Mouse (Mus musculus): Measurements from ENCODE around the gene Man1c1. TPM values are rescaled to one million over a fixed set of nuclear protein-coding genes. Genes with fewer than 3 reads are reported as not detected.

Man1c1 gene
- polyA plus RNA-seq, 1 experiment from 2014 or later, result 8.3 TPM

DNA sequence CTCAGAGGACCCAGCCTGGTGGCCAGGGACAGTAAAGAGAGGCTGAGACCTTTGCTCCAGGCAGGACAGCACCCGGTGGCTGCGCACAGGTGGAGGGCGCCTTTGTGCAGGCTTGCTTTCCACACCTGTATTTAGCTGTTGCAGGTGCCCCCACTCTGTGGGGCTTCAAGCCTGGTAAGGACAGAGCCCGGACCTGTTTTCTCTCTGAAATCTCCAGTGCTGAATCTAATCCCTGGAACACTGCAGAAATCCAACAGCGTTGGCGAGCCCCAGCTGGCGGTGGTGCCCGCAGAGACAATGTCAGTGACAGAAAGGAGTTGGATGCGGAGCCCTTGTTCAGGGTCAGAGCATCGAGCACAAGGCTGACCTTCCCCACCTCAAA is 84.6 kb downstream of the Man1c1 start:
- no peak for DNase-seq (ENCODE audit: low spot score)
- Histone ChIP-seq H3K9me3 (no peaks in the 10 kb centered on the region), H3K27ac (no peak overlapping the region), H3K4me1 (peaks cover 42% of the 10 kb centered on the region), H3K27me3 (ENCODE audit: insufficient read depth, poor library complexity, severe bottlenecking) (no peaks in the 10 kb centered on the region), H3K4me3 (no peak overlapping the region), H3K36me3 (no peaks in the 10 kb centered on the region)
- 86% methylated on average over 10 of the region's 10 CpGs for WGBS

DNA sequence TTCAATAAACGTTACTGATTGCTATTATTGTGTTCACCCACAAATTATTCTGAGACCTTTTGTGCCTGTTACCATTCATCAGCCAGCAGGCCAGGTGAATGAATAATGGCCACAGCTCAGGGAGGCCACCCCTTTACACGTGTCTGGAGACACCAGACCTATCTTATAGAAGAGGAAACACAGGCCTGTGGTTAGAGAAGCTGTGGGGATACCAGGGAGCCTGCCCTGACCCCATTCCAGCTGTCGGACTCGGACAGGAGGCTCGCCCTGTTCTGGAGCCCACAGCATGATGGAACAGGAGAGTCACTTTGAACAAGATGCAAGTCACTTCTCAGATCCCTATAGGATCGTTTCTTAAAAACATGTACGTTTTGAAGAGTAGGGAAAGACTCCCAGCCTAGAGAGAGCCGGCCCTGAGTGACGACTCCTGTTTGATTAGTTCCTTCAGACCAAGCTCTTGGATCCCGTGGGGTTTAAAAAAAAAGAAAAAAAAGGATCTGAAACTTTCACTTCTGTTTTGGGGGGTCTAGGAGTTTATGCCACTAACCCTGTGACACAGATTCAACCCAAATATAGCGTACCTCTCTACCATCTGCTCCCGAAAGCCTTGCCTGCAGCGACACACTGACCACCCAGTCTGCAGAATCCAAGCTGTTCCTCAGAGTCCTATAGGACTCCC is 85.1 kb downstream of the Man1c1 start:
- DNase-seq (ENCODE audit: low spot score), result no peak
- H3K4me3 ChIP-seq, result no peak overlapping the region
- H3K9me3 ChIP-seq, result no peaks in the 10 kb centered on the region
- 87% methylated on average over 13 of the region's 13 CpGs for WGBS
- H3K36me3 ChIP-seq, result no peaks in the 10 kb centered on the region
- peaks cover 41% of the 10 kb centered on the region for H3K4me1 ChIP-seq
- no peaks in the 10 kb centered on the region for H3K27me3 ChIP-seq (ENCODE audit: insufficient read depth, poor library complexity, severe bottlenecking)
- H3K27ac ChIP-seq, result no peak overlapping the region

GRCm38 (mm10) chr4:134617779-134618178 is 86.3 kb downstream of the Man1c1 start:
- Histone ChIP-seq H3K27ac (peak overlapping the region; percentile 37; the same call in 1 of the 2 replicates), H3K4me3 (no peak overlapping the region), H3K9me3 (no peaks in the 10 kb centered on the region), H3K4me1 (peaks cover 37% of the 10 kb centered on the region), H3K36me3 (no peaks in the 10 kb centered on the region), H3K27me3 (ENCODE audit: insufficient read depth, poor library complexity, severe bottlenecking) (no peaks in the 10 kb centered on the region)
- WGBS, result 77% methylated on average over 4 of the region's 4 CpGs
- DNase-seq (ENCODE audit: low spot score), result no peak

DNA sequence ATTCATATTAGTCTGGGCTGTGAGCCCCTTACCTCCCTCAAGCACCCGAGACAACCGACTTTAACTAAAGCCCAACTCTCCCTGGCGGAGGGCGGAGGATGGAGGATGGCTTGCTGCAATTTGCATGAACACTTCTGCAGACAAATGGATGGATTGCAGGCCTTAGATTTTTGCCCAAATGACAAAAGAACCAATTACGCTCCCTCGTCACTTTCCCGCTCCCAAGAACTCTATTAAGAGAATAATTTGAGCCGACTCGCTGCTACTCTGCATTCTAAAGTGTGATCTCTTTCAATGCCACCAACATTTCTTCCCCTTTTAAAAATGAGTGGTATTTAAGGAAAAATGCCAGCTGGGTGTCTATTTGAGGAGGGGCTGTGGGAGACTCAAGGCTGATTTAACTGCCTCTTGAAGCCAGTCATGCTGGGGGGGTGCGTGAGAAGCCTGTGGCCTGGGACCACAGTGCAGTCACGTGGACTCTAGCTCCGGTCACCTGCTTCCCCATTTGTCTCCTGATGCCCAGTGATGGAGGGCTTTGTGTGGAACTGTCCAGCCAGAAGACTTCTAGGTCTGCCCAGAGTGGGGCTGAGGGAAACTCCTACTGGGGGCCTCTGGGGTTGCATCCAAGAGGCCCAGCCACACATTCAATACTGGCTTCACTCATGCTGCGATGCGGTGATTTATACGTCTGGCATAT is 88.0 kb downstream of the Man1c1 start:
- Histone ChIP-seq H3K36me3 (no peaks in the 10 kb centered on the region), H3K27me3 (ENCODE audit: insufficient read depth, poor library complexity, severe bottlenecking) (no peaks in the 10 kb centered on the region), H3K27ac (no peak overlapping the region), H3K4me1 (peaks cover 51% of the 10 kb centered on the region), H3K4me3 (no peak overlapping the region), H3K9me3 (no peaks in the 10 kb centered on the region)
- no peak for DNase-seq (ENCODE audit: low spot score)
- 87% methylated on average over 15 of the region's 15 CpGs for WGBS

DNA sequence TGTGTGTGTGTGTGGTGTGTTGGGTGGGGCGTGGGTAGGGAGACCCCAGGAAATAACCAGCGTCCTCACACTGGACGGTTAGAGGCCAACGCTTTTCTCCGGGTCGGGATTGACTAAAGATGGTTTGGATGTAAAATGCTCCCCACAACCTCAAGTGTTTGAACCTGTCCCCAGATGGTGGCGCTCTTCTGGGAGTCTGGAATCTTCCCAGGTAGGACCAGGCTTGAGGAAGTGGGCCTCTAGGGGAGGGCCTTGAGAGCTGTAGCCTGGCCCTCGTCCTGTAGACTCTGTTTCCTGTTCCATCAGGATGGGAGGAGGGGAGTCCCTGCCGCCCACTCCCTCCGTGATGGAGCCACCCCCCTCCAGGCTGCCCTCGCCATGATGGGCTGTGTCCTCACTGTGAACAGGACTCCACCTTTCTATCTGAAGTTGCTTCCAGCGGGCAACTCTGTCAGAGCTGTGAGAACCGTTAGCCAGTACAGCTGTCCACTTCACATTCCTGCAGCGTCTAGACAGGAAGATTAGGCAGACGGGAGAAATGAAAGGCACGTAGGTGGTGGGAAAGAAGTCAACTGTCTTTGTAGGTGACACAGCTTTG is 91.9 kb downstream of the Man1c1 start:
- peak overlapping the region; percentile 20; the same call in 1 of the 2 replicates for H3K4me3 ChIP-seq
- WGBS, result 41% methylated on average over 16 of the region's 16 CpGs

GRCm38 (mm10) chr4:134610616-134611015 is 93.5 kb downstream of the Man1c1 start:
- no peaks in the 10 kb centered on the region for H3K9me3 ChIP-seq
- peak overlapping the region; percentile 81; the same call in 1 of the 2 replicates for H3K27ac ChIP-seq
- no peak overlapping the region for H3K4me3 ChIP-seq
- peaks cover 54% of the 10 kb centered on the region for H3K4me1 ChIP-seq
- H3K36me3 ChIP-seq, result peaks cover 9% of the 10 kb centered on the region; the same call in 1 of the 2 replicates
- 87% methylated on average over 3 of the region's 3 CpGs for WGBS
- no peak for DNase-seq (ENCODE audit: low spot score)
- no peaks in the 10 kb centered on the region for H3K27me3 ChIP-seq (ENCODE audit: insufficient read depth, poor library complexity, severe bottlenecking)

More for the DNA sequence above, 91.9 kb downstream of the Man1c1 start:
- Histone ChIP-seq H3K27me3 (ENCODE audit: insufficient read depth, poor library complexity, severe bottlenecking) (no peaks in the 10 kb centered on the region), H3K36me3 (peaks cover 9% of the 10 kb centered on the region; the same call in 1 of the 2 replicates), H3K27ac (peak overlapping the region; percentile 81), H3K9me3 (no peaks in the 10 kb centered on the region), H3K4me1 (peaks cover 51% of the 10 kb centered on the region)
- DNase-seq (ENCODE audit: low spot score), result peak; percentile 84

DNA sequence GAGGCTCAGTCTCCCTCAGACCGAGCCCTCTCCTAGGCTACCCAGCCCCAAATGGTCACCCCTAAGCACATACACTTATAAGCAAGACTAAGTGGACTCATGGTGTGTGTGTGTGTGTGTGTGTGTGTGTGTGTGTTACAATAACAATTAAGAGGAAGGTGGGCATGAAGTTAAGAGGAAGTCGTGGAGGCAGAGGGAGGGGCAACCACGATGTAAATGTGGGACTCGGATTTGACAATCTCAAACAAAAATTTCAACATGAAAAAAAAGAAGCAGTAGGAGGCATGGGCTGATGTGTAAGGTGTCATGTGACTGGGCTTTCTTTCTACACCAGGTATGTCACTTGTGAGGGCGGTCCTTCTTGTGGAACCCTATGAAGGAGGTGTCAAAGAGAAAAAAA is 96.4 kb downstream of the Man1c1 start:
- 85% methylated on average over 5 of the region's 5 CpGs for WGBS
- no peak overlapping the region for H3K27ac ChIP-seq
- peaks cover 9% of the 10 kb centered on the region; the same call in 1 of the 2 replicates for H3K36me3 ChIP-seq
- no peaks in the 10 kb centered on the region for H3K27me3 ChIP-seq (ENCODE audit: insufficient read depth, poor library complexity, severe bottlenecking)
- H3K9me3 ChIP-seq, result no peaks in the 10 kb centered on the region
- DNase-seq (ENCODE audit: low spot score), result no peak
- no peak overlapping the region for H3K4me3 ChIP-seq
- peaks cover 75% of the 10 kb centered on the region for H3K4me1 ChIP-seq

DNA sequence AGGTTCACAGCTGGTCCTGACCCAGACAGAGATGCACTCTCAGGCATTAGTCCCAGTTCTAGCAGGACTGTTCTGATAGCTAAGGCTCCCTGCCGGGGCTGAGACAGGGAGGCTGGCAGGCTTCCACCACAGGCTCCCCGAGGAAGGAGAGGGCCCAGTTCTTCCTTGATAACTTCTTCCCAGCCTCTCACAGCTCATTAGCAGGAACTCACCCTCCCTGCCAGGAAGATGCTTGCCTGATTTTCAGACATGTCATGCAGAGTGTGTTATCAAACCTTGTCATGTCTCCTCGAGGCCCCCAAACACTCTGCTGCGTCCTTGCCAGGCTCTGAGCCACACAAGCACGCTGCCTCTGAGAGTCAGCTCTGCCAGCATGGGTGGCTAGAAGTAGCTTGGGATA is 98.0 kb downstream of the Man1c1 start:
- Histone ChIP-seq H3K4me1 (peaks cover 77% of the 10 kb centered on the region), H3K27ac (peak overlapping the region; percentile 13), H3K9me3 (no peaks in the 10 kb centered on the region), H3K27me3 (ENCODE audit: insufficient read depth, poor library complexity, severe bottlenecking) (no peaks in the 10 kb centered on the region), H3K4me3 (no peak overlapping the region), H3K36me3 (peaks cover 9% of the 10 kb centered on the region; the same call in 1 of the 2 replicates)
- DNase-seq (ENCODE audit: low spot score), result no peak
- WGBS, result 12% methylated on average over 5 of the region's 5 CpGs

DNA sequence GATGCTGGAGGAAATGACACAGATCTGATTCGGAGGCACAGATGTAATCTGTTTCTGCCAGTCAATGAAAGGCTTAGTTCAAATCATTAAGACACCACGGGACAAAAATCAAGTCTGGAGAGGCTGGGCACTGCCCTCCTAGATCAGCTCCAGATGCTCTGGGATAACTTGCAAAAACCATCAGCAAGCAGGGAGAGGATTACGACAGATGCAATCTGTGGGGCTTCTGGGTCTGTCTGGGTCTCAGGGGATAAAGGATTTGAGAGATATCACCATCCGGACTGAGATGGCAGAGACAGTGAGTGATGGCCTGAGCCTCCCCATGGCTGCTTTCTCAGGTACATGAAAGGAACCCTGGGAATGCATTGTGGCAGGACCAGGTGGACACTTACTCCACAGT is 99.6 kb downstream of the Man1c1 start:
- no peaks in the 10 kb centered on the region for H3K27me3 ChIP-seq (ENCODE audit: insufficient read depth, poor library complexity, severe bottlenecking)
- H3K9me3 ChIP-seq, result no peaks in the 10 kb centered on the region
- H3K4me1 ChIP-seq, result peaks cover 70% of the 10 kb centered on the region
- H3K4me3 ChIP-seq, result no peak overlapping the region
- H3K36me3 ChIP-seq, result 0 out of 2 replicates have a peak, but pooled peaks cover 2% of the 10 kb centered on the region
- WGBS, result 69% methylated on average over 4 of the region's 4 CpGs
- H3K27ac ChIP-seq, result peak overlapping the region; percentile 24; the same call in 1 of the 2 replicates
- DNase-seq (ENCODE audit: low spot score), result no peak

GRCm38 (mm10) chr4:134603553-134603952 is 100.5 kb downstream of the Man1c1 start:
- WGBS, result 28% methylated on average over 5 of the region's 5 CpGs
- no peak for DNase-seq (ENCODE audit: low spot score)
- H3K27ac ChIP-seq, result 0 out of 2 replicates have a peak overlapping the region, but pooled peaks have one; percentile 24
- H3K4me3 ChIP-seq, result no peak overlapping the region
- H3K4me1 ChIP-seq, result peaks cover 68% of the 10 kb centered on the region
- no peaks in the 10 kb centered on the region for H3K9me3 ChIP-seq
- H3K27me3 ChIP-seq (ENCODE audit: insufficient read depth, poor library complexity, severe bottlenecking), result no peaks in the 10 kb centered on the region
- H3K36me3 ChIP-seq, result no peaks in the 10 kb centered on the region

DNA sequence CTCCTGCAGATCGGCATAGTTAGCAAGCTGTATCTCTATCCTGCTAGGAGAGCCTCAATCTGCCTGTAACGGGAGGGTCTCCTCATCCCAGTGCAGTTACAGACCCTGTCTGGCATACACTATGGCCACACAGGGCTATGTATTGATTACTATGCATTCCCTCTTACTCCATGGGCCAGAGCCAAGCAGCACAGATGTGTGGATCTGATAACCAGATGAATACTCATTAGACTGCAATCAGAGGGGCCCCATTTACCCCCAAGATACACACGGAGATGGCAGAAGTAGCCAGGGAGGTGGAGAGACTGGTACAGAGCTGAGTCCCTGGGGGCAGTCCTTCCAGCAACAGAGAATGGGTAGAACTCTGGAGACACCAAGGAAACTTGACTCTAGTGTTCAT is 101.5 kb downstream of the Man1c1 start:
- H3K4me3 ChIP-seq, result no peak overlapping the region
- no peak for DNase-seq (ENCODE audit: low spot score)
- no peaks in the 10 kb centered on the region for H3K27me3 ChIP-seq (ENCODE audit: insufficient read depth, poor library complexity, severe bottlenecking)
- H3K4me1 ChIP-seq, result peaks cover 76% of the 10 kb centered on the region
- H3K36me3 ChIP-seq, result no peaks in the 10 kb centered on the region
- 68% methylated on average over 3 of the region's 3 CpGs for WGBS
- H3K9me3 ChIP-seq, result no peaks in the 10 kb centered on the region
- 0 out of 2 replicates have a peak overlapping the region, but pooled peaks have one; percentile 24 for H3K27ac ChIP-seq

DNA sequence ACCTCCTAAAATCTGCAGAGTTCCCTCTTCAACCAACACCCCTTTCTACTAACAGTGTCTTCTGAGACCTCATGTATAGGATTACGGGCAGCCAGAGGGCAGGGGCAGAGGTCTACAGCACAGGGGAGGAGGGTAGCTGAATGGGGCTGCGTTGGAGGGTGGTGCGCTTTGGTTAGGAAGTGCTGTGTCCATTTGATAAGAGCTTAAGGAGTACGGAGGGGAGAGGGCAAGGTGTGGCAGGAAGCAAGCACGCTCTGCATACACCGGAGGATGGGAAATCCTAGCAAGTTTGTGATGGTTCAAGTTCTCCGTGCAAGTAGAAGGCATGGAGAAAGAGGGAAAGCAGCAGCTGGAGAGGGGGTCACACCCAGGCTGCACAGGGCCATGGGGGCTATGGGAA is 102.1 kb downstream of the Man1c1 start:
- no peaks in the 10 kb centered on the region for H3K36me3 ChIP-seq
- peaks cover 81% of the 10 kb centered on the region for H3K4me1 ChIP-seq
- no peaks in the 10 kb centered on the region for H3K27me3 ChIP-seq (ENCODE audit: insufficient read depth, poor library complexity, severe bottlenecking)
- WGBS, result 30% methylated on average over 7 of the region's 7 CpGs
- 0 out of 2 replicates have a peak overlapping the region, but pooled peaks have one; percentile 7 for H3K4me3 ChIP-seq
- peak overlapping the region; percentile 69 for H3K27ac ChIP-seq
- no peak for DNase-seq (ENCODE audit: low spot score)
- H3K9me3 ChIP-seq, result no peaks in the 10 kb centered on the region

DNA sequence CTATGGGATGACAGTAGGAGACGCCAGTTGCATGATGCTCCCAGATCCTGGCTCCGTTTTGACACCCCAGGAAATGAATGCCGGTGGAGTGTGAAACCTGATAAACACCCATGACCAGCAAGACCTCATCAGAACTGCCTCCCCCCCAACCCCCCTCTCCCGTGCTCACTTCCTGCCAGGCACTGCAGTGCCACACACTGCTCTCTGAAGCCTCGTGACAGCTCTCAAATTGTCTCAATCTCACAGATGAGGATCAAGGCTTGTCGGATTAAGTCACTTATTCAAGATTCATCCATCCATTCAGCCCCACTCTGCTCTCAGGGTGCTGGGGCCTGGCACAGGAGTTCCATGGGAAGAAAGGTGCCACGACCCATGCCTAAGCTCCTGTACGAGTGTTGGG is 102.7 kb downstream of the Man1c1 start:
- H3K36me3 ChIP-seq, result no peaks in the 10 kb centered on the region
- no peaks in the 10 kb centered on the region for H3K9me3 ChIP-seq
- H3K27me3 ChIP-seq (ENCODE audit: insufficient read depth, poor library complexity, severe bottlenecking), result no peaks in the 10 kb centered on the region
- H3K4me1 ChIP-seq, result peaks cover 81% of the 10 kb centered on the region
- WGBS, result 32% methylated on average over 8 of the region's 8 CpGs
- peak overlapping the region; percentile 69 for H3K27ac ChIP-seq
- DNase-seq (ENCODE audit: low spot score), result no peak
- H3K4me3 ChIP-seq, result 0 out of 2 replicates have a peak overlapping the region, but pooled peaks have one; percentile 7

Measured in heart, embryonic 10.5 days (tissue).